Mouse (Mus musculus): ENCODE data around the gene Fbh1.
"Not testable (repeated sequence)": the region's sequence is repeated elsewhere in the genome, so short reads cannot be mapped to it uniquely, and the experiment has no call there.

Fbh1 gene

GRCm38 (mm10) chr2:11762541-11762940, 14.8 kb downstream of the Fbh1 start:
- Histone ChIP-seq H3K36me3 (ENCODE audit: control insufficient read depth, insufficient read depth, low read length, poor library complexity, severe bottlenecking) (peaks cover 5% of the 10 kb centered on the region; the same call in 1 of the 2 replicates), H3K27me3 (ENCODE audit: control insufficient read depth, insufficient read depth, low read length, poor library complexity, severe bottlenecking) (no peaks in the 10 kb centered on the region)
- no peak for DNase-seq (ENCODE audit: low read depth, low spot score)

GRCm38 (mm10) chr2:11739516-11740051, 37.8 kb downstream of the Fbh1 start:
- H3K27me3 ChIP-seq (ENCODE audit: control insufficient read depth, insufficient read depth, low read length, poor library complexity, severe bottlenecking), result no peaks in the 10 kb centered on the region
- H3K36me3 ChIP-seq (ENCODE audit: control insufficient read depth, insufficient read depth, low read length, poor library complexity, severe bottlenecking), result peaks cover 2% of the 10 kb centered on the region
- peak; percentile 24 for DNase-seq (ENCODE audit: low read depth, low spot score)

- Histone ChIP-seq H3K27me3 (ENCODE audit: control insufficient read depth, insufficient read depth, low read length, poor library complexity, severe bottlenecking) (no peaks in the 10 kb centered on the region), H3K36me3 (ENCODE audit: control insufficient read depth, insufficient read depth, low read length, poor library complexity, severe bottlenecking) (peaks cover 2% of the 10 kb centered on the region)
- no peak for DNase-seq (ENCODE audit: low read depth, low spot score)
Observed at GRCm38 (mm10) chr2:11738794-11739193, 38.6 kb downstream of the Fbh1 start.

GRCm38 (mm10) chr2:11735853-11736252, 41.5 kb downstream of the Fbh1 start:
- no peak for DNase-seq (ENCODE audit: low read depth, low spot score)
- no peaks in the 10 kb centered on the region for H3K36me3 ChIP-seq (ENCODE audit: control insufficient read depth, insufficient read depth, low read length, poor library complexity, severe bottlenecking)
- no peaks in the 10 kb centered on the region for H3K27me3 ChIP-seq (ENCODE audit: control insufficient read depth, insufficient read depth, low read length, poor library complexity, severe bottlenecking)

GRCm38 (mm10) chr2:11732978-11733377, 44.4 kb downstream of the Fbh1 start:
- no peak for DNase-seq (ENCODE audit: low read depth, low spot score)
- H3K36me3 ChIP-seq (ENCODE audit: control insufficient read depth, insufficient read depth, low read length, poor library complexity, severe bottlenecking), result no peaks in the 10 kb centered on the region

GRCm38 (mm10) chr2:11729091-11729490, 48.3 kb downstream of the Fbh1 start:
- Histone ChIP-seq H3K36me3 (ENCODE audit: control insufficient read depth, insufficient read depth, low read length, poor library complexity, severe bottlenecking) (no peaks in the 10 kb centered on the region), H3K27me3 (ENCODE audit: control insufficient read depth, insufficient read depth, low read length, poor library complexity, severe bottlenecking) (no peaks in the 10 kb centered on the region)
- DNase-seq (ENCODE audit: low read depth, low spot score), result no peak

More at GRCm38 (mm10) chr2:11732978-11733377, 44.4 kb downstream of the Fbh1 start:
- H3K27me3 ChIP-seq (ENCODE audit: control insufficient read depth, insufficient read depth, low read length, poor library complexity, severe bottlenecking), result no peaks in the 10 kb centered on the region

- DNase-seq (ENCODE audit: low read depth, low spot score), result no peak
- no peaks in the 10 kb centered on the region for H3K27me3 ChIP-seq (ENCODE audit: control insufficient read depth, insufficient read depth, low read length, poor library complexity, severe bottlenecking)
- H3K36me3 ChIP-seq (ENCODE audit: control insufficient read depth, insufficient read depth, low read length, poor library complexity, severe bottlenecking), result no peaks in the 10 kb centered on the region
Observed at GRCm38 (mm10) chr2:11727574-11727973, 49.8 kb downstream of the Fbh1 start.

- H3K27me3 ChIP-seq (ENCODE audit: control insufficient read depth, insufficient read depth, low read length, poor library complexity, severe bottlenecking), result no peaks in the 10 kb centered on the region
- H3K36me3 ChIP-seq (ENCODE audit: control insufficient read depth, insufficient read depth, low read length, poor library complexity, severe bottlenecking), result no peaks in the 10 kb centered on the region
- DNase-seq (ENCODE audit: low read depth, low spot score), result no peak
Observed at GRCm38 (mm10) chr2:11722564-11722963, 54.8 kb downstream of the Fbh1 start.

GRCm38 (mm10) chr2:11718573-11718972, 58.8 kb downstream of the Fbh1 start:
- Histone ChIP-seq H3K36me3 (ENCODE audit: control insufficient read depth, insufficient read depth, low read length, poor library complexity, severe bottlenecking) (no peaks in the 10 kb centered on the region), H3K27me3 (ENCODE audit: control insufficient read depth, insufficient read depth, low read length, poor library complexity, severe bottlenecking) (no peaks in the 10 kb centered on the region)
- DNase-seq (ENCODE audit: low read depth, low spot score), result no peak

GRCm38 (mm10) chr2:11714535-11714934, 62.8 kb downstream of the Fbh1 start:
- Histone ChIP-seq H3K36me3 (ENCODE audit: control insufficient read depth, insufficient read depth, low read length, poor library complexity, severe bottlenecking) (no peaks in the 10 kb centered on the region), H3K27me3 (ENCODE audit: control insufficient read depth, insufficient read depth, low read length, poor library complexity, severe bottlenecking) (no peaks in the 10 kb centered on the region)
- no peak for DNase-seq (ENCODE audit: low read depth, low spot score)

GRCm38 (mm10) chr2:11713021-11713420, 64.4 kb downstream of the Fbh1 start:
- no peak for DNase-seq (ENCODE audit: low read depth, low spot score)
- no peaks in the 10 kb centered on the region for H3K36me3 ChIP-seq (ENCODE audit: control insufficient read depth, insufficient read depth, low read length, poor library complexity, severe bottlenecking)

GRCm38 (mm10) chr2:11712483-11712990, 64.8 kb downstream of the Fbh1 start:
- H3K36me3 ChIP-seq (ENCODE audit: control insufficient read depth, insufficient read depth, low read length, poor library complexity, severe bottlenecking), result no peaks in the 10 kb centered on the region
- no peak for DNase-seq (ENCODE audit: low read depth, low spot score)
- no peaks in the 10 kb centered on the region for H3K27me3 ChIP-seq (ENCODE audit: control insufficient read depth, insufficient read depth, low read length, poor library complexity, severe bottlenecking)

More at GRCm38 (mm10) chr2:11713021-11713420, 64.4 kb downstream of the Fbh1 start:
- no peaks in the 10 kb centered on the region for H3K27me3 ChIP-seq (ENCODE audit: control insufficient read depth, insufficient read depth, low read length, poor library complexity, severe bottlenecking)

- not testable (repeated sequence) for H3K27me3 ChIP-seq (ENCODE audit: control insufficient read depth, insufficient read depth, low read length, poor library complexity, severe bottlenecking); H3K36me3 ChIP-seq (ENCODE audit: control insufficient read depth, insufficient read depth, low read length, poor library complexity, severe bottlenecking)
- peak; percentile 68 for DNase-seq (ENCODE audit: low read depth, low spot score)
Observed at GRCm38 (mm10) chr2:11710101-11710500, 67.3 kb downstream of the Fbh1 start.

- H3K27me3 ChIP-seq (ENCODE audit: control insufficient read depth, insufficient read depth, low read length, poor library complexity, severe bottlenecking), result no peaks in the 10 kb centered on the region
- no peaks in the 10 kb centered on the region for H3K36me3 ChIP-seq (ENCODE audit: control insufficient read depth, insufficient read depth, low read length, poor library complexity, severe bottlenecking)
- peak; percentile 7 for DNase-seq (ENCODE audit: low read depth, low spot score)
Observed at GRCm38 (mm10) chr2:11708538-11708937, 68.8 kb downstream of the Fbh1 start.

GRCm38 (mm10) chr2:11706746-11707065, 70.7 kb downstream of the Fbh1 start:
- no peak for DNase-seq (ENCODE audit: low read depth, low spot score)
- no peaks in the 10 kb centered on the region for H3K27me3 ChIP-seq (ENCODE audit: control insufficient read depth, insufficient read depth, low read length, poor library complexity, severe bottlenecking)
- no peaks in the 10 kb centered on the region for H3K36me3 ChIP-seq (ENCODE audit: control insufficient read depth, insufficient read depth, low read length, poor library complexity, severe bottlenecking)

Data from splenic B cell, adult 2 months (primary cell).